Mouse (Mus musculus) myocyte (in vitro differentiated cells): ENCODE measurements around the gene Gm10837. TPM values are rescaled to one million over a fixed set of nuclear protein-coding genes. Genes with fewer than 3 reads are reported as not detected.
"Not testable (repeated sequence)": the region's sequence is repeated elsewhere in the genome, so short reads cannot be mapped to it uniquely, and the experiment has no call there.

Experiments used
- H3K27me3 ChIP-seq: one replicate; pipeline ENCODE4 v1.6.1; 2011; ENCODE audit not compliant: control insufficient read depth, insufficient read depth, insufficient read length
- H3K36me3 ChIP-seq: one replicate; pipeline ENCODE4 v1.6.1; 2011; ENCODE audit not compliant: control insufficient read depth, insufficient read depth
- H3K4me2 ChIP-seq: one replicate; pipeline ENCODE4 v1.6.1; 2011; ENCODE audit warnings: low read depth, control low read depth
- H3K4me3 ChIP-seq: one replicate; pipeline ENCODE4 v1.5.1; 2011; ENCODE audit warnings: mild to moderate bottlenecking, control low read depth, moderate library complexity
- H3K79me2 ChIP-seq: one replicate; pipeline ENCODE4 v1.6.1; 2011; ENCODE audit not compliant: control insufficient read depth, insufficient read depth
- H3ac ChIP-seq: one replicate; pipeline ENCODE4 v1.6.1; 2011; ENCODE audit not compliant: control insufficient read depth, insufficient read length
- CEBPB ChIP-seq: IDR thresholded peaks from 2 replicates; pipeline ENCODE4 v1.6.1; 2011; ENCODE audit warnings: mild to moderate bottlenecking, moderate library complexity; ENCODE audit not compliant: poor library complexity, insufficient read depth, severe bottlenecking
- E2F4 ChIP-seq: IDR thresholded peaks from one replicate; pipeline ENCODE4 v1.6.1; 2011; ENCODE audit warnings: mild to moderate bottlenecking, control low read depth, moderate library complexity; ENCODE audit not compliant: insufficient read depth
- MAX ChIP-seq: IDR thresholded peaks from one replicate; pipeline ENCODE4 v1.6.1; 2011; ENCODE audit warnings: low read depth, mild to moderate bottlenecking, control low read depth
- MYOD1 ChIP-seq, 3 experiments: IDR thresholded peaks; one replicate each; pipeline ENCODE4 v1.6.1; 2011; ENCODE audit warnings: control low read depth in 2 of 3, low read depth in 2 of 3, mild to moderate bottlenecking in 2 of 3, moderate library complexity in 1 of 3; ENCODE audit not compliant: insufficient read length in 2 of 3, control insufficient read depth in 1 of 3
- MYOG ChIP-seq, 3 experiments: IDR thresholded peaks; one replicate each; pipeline ENCODE4 v1.6.1; 2011; ENCODE audit warnings: control low read depth in 2 of 3, low read depth in 2 of 3, mild to moderate bottlenecking in 2 of 3; ENCODE audit not compliant: insufficient read length in 2 of 3, control insufficient read depth in 1 of 3, insufficient read depth in 1 of 3
- POLR2A ChIP-seq: IDR thresholded peaks from one replicate; pipeline ENCODE4 v1.6.1; 2011; ENCODE audit warnings: low read depth, mild to moderate bottlenecking, control low read depth, moderate library complexity; ENCODE audit not compliant: insufficient read length
- POLR2AphosphoS2 ChIP-seq: IDR thresholded peaks from one replicate; pipeline ENCODE4 v1.6.1; 2011; ENCODE audit warnings: low read depth, control low read depth; ENCODE audit not compliant: insufficient read length
- REST ChIP-seq: IDR thresholded peaks from one replicate; pipeline ENCODE4 v1.6.1; 2011; ENCODE audit warnings: mild to moderate bottlenecking, control low read depth, moderate library complexity; ENCODE audit not compliant: insufficient read depth, insufficient read length
- SRF ChIP-seq: IDR thresholded peaks from one replicate; pipeline ENCODE4 v1.6.1; 2011; ENCODE audit warnings: low read depth; ENCODE audit not compliant: control insufficient read depth, insufficient read length
- TCF12 ChIP-seq: IDR thresholded peaks from one replicate; pipeline ENCODE4 v1.6.1; 2011; ENCODE audit warnings: mild to moderate bottlenecking, control low read depth; ENCODE audit not compliant: poor library complexity, insufficient read depth, severe bottlenecking
- TCF3 ChIP-seq: IDR thresholded peaks from one replicate; pipeline ENCODE4 v1.6.1; 2011; ENCODE audit warnings: low read depth, control low read depth; ENCODE audit not compliant: insufficient read length
- USF1 ChIP-seq: IDR thresholded peaks from one replicate; pipeline ENCODE4 v1.6.1; 2011; ENCODE audit warnings: low read depth, mild to moderate bottlenecking, control low read depth, moderate library complexity
- polyA plus RNA-seq: library from polyadenylated mRNA; unstranded; fragments of >200 nt; fragmentation: generic; extraction: Trizol; gene quantifications from one replicate; pipeline ENCODE4 v1.2.1, GENCODE M21; 2012; ENCODE audit warnings: missing spikeins

Gene Gm10837
- polyA plus RNA-seq, 1 experiment: not detected

- Histone ChIP-seq H3K4me3 (peak overlapping the region; percentile 24), H3K27me3 (peaks cover 13% of the 10 kb centered on the region), H3K4me2 (peak overlapping the region; percentile 12), H3ac (peak overlapping the region; percentile 58)
- not testable (repeated sequence) for H3K79me2 ChIP-seq, H3K36me3 ChIP-seq
- TF ChIP-seq POLR2A: peak; percentile 24
These were observed 26.5 kb upstream of the Gm10837 start for GRCm38 (mm10) chr14:122463734-122464341.

GRCm38 (mm10) chr14:122464351-122464762 lies 26.0 kb upstream of the Gm10837 start:
- peaks cover 17% of the 10 kb centered on the region for H3K27me3 ChIP-seq

GRCm38 (mm10) chr14:122464763-122465741 lies 25.3 kb upstream of the Gm10837 start, which contains the start of gene Zic5:
TSS of gene Zic5 (minus strand) at chr14:122465677.
- peaks cover 19% of the 10 kb centered on the region for H3K27me3 ChIP-seq
- TF ChIP-seq SRF (no peak), E2F4 (peak; percentile 53), CEBPB (no peak), POLR2A (peak; percentile 22)

More at GRCm38 (mm10) chr14:122464351-122464762, 26.0 kb upstream of the Gm10837 start:
- no peaks in the 10 kb centered on the region for H3K79me2 ChIP-seq
- H3K36me3 ChIP-seq: no peaks in the 10 kb centered on the region
- TF ChIP-seq E2F4 (no peak), SRF (no peak), MYOD1 (IDR thresholded peaks at IDR 0.05; ENCODE audit: control insufficient read depth in 1 of 3, insufficient read length in 2 of 3, low read depth in 2 of 3) (no peak), REST (no peak), MYOG (IDR thresholded peaks at IDR 0.05; ENCODE audit: control insufficient read depth in 1 of 3, insufficient read depth in 1 of 3, insufficient read length in 2 of 3, low read depth in 2 of 3) (no peak), POLR2A (no peak), CEBPB (no peak), USF1 (no peak)
- peak overlapping the region; percentile 24 for H3K4me3 ChIP-seq
- H3ac ChIP-seq: peak overlapping the region; percentile 58
- H3K4me2 ChIP-seq: no peak overlapping the region

DNA sequence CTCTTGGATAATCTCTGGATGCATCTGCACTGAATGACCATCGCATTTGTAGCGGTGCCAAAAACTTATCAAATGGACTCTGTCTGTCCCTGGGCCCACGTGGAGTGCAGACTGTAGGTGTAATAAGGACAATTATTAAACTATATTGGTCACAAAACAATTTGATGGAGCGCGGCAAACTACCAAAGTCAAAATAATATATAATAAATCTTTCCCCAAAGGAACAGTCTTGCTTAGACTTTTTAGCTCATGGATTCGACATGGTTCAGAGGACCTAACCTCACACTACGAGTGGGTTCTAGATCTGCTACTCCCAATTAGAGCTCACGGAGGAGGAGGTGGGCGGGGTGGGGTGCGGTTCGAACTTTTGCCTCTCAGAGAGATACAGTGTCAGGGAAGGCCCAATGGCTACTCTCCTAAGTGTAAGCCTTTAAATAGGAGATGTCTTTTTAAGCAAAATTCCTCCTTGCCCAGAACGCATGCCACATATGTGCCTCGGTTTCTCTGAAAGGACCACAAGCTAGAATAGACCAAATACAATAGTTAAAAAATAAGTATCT lies 24.4 kb upstream of the Gm10837 start:
- peak overlapping the region; percentile 24 for H3K4me3 ChIP-seq
- no peaks in the 10 kb centered on the region for H3K36me3 ChIP-seq

More at GRCm38 (mm10) chr14:122464763-122465741, 25.3 kb upstream of the Gm10837 start, which contains the start of gene Zic5:
- Histone ChIP-seq H3K4me2 (peak within 1 kb of the TSS; percentile 64), H3K4me3 (peak within 1 kb of the TSS; percentile 24), H3K79me2 (no peaks in the 10 kb centered on the region), H3ac (peak within 1 kb of the TSS; percentile 58), H3K36me3 (no peaks in the 10 kb centered on the region)

GRCm38 (mm10) chr14:122466756-122467362 lies 23.5 kb upstream of the Gm10837 start:
- H3K79me2 ChIP-seq: no peaks in the 10 kb centered on the region
- no peak overlapping the region for H3K4me2 ChIP-seq
- no peak overlapping the region for H3ac ChIP-seq
- no peak overlapping the region for H3K4me3 ChIP-seq
- TF ChIP-seq REST: no peak
- TF ChIP-seq TCF3: no peak
- TF ChIP-seq SRF: no peak
- no peak for TF ChIP-seq CEBPB
- TF ChIP-seq E2F4: no peak
- no peak for TF ChIP-seq MYOG (IDR thresholded peaks at IDR 0.05; ENCODE audit: control insufficient read depth in 1 of 3, insufficient read depth in 1 of 3, insufficient read length in 2 of 3, low read depth in 2 of 3)
- no peak for TF ChIP-seq MAX
- TF ChIP-seq POLR2AphosphoS2: no peak
- no peak for TF ChIP-seq MYOD1 (IDR thresholded peaks at IDR 0.05; ENCODE audit: control insufficient read depth in 1 of 3, insufficient read length in 2 of 3, low read depth in 2 of 3)
- no peak for TF ChIP-seq TCF12
- no peak for TF ChIP-seq POLR2A
- no peak for TF ChIP-seq USF1
- H3K36me3 ChIP-seq: no peaks in the 10 kb centered on the region
- H3K27me3 ChIP-seq: peaks cover 19% of the 10 kb centered on the region

More for the DNA sequence above, 24.4 kb upstream of the Gm10837 start:
- TF ChIP-seq SRF: no peak
- no peak for TF ChIP-seq MYOD1 (IDR thresholded peaks at IDR 0.05; ENCODE audit: control insufficient read depth in 1 of 3, insufficient read length in 2 of 3, low read depth in 2 of 3)
- TF ChIP-seq TCF12: no peak
- TF ChIP-seq E2F4: no peak
- no peak for TF ChIP-seq USF1
- no peak for TF ChIP-seq POLR2AphosphoS2
- TF ChIP-seq TCF3: no peak
- TF ChIP-seq POLR2A: no peak
- TF ChIP-seq MAX: no peak
- TF ChIP-seq MYOG (IDR thresholded peaks at IDR 0.05; ENCODE audit: control insufficient read depth in 1 of 3, insufficient read depth in 1 of 3, insufficient read length in 2 of 3, low read depth in 2 of 3): no peak
- TF ChIP-seq REST: no peak
- TF ChIP-seq CEBPB: no peak
- Histone ChIP-seq H3K4me2 (no peak overlapping the region), H3K79me2 (no peaks in the 10 kb centered on the region), H3ac (no peak overlapping the region), H3K27me3 (peaks cover 19% of the 10 kb centered on the region)
